In the genomic region with DNA sequence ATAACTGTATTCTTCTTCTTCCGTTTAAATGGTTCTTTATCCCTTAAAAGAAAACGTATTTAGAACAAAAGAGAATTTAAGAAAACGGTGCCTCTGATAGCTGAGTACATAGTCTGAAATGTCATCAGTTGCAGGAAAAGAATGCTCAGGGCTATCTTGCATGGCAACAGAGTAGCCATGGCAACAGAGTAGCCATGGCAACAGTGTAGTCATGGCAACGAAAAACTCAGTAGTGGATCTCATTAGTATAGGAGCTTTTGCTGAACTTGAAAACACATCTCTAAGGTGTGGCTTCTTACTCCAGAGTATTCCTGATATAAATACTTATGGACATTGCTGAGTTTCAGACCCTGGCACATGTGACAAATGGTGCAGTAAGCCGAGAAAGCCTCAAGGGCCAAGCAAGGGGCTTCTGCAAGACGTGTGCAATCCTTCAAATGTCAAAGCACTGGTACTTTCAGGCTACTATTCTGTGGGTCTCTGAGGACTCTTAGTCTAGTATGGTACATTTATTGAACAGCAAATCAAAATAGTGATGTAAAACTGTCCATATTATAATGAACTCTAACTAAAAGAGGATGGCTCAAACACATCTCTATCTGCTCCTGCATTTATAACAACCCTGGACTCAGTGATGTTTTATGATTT, we compare ENCODE assay signal across 7 mouse cellular contexts.
DNase-seq lines count a peak whose midpoint lies in the region; ATAC-seq lines count a peak whose summit lies in the region.

No protein-coding gene starts in this region.

- no peak overlapping the region for H3K4me3 ChIP-seq in hindbrain, embryonic 14.5 days (replicated peaks; ENCODE audit: low read length)

- H3K27ac ChIP-seq in hindbrain, embryonic 14.5 days, result peak overlapping the region; percentile 82

- no peak overlapping the region for H3K4me2 ChIP-seq in hindbrain, embryonic 14.5 days (replicated peaks)

- peak; percentile 84 for ATAC-seq in hindbrain, embryonic 14.5 days (ENCODE audit: low FRiP score)

- 18% methylated on average over 6 of the region's 6 CpGs for whole genome bisulfite sequencing in hindbrain, embryonic 14.5 days

- H3K36me3 ChIP-seq in hindbrain, embryonic 14.5 days (replicated peaks; ENCODE audit: control insufficient read depth, insufficient read depth), result no peaks in the 10 kb centered on the region

- no peak overlapping the region for H3K9ac ChIP-seq in hindbrain, embryonic 14.5 days

- H3K27me3 ChIP-seq in hindbrain, embryonic 14.5 days (ENCODE audit: control insufficient read depth, insufficient read depth, low read length), result no peaks in the 10 kb centered on the region

- H3K9me3 ChIP-seq in hindbrain, embryonic 14.5 days (ENCODE audit: control insufficient read depth, low read length), result no peaks in the 10 kb centered on the region

- H3K4me1 ChIP-seq in hindbrain, embryonic 14.5 days (replicated peaks; ENCODE audit: control insufficient read depth, insufficient read depth, low read length), result peaks cover 32% of the 10 kb centered on the region

- DNase-seq in ZHBTc4 (ENCODE audit: low read depth, low spot score), result peak; percentile 28
- DNase-seq in embryo, embryonic 10 days (ENCODE audit: low spot score), result peak; percentile 92
- peak; percentile 98 for DNase-seq in hindbrain, embryonic 14.5 days (ENCODE audit: low spot score)
- peak; percentile 87 for DNase-seq in mesoderm, embryonic 11.5 days (ENCODE audit: low read depth, low spot score)
- peak; percentile 79 for DNase-seq in right cerebral cortex, postnatal 4 days
- no peak for DNase-seq in spleen, postnatal 4 days (ENCODE audit: low spot score in 2 of 2)
- no peak for DNase-seq in heart, adult 18-20 months

Comparison
In these comparisons a context has a peak if more than half of its experiments do, and no peak if none do; other contexts are left out.
1. DNase-seq: peak in ZHBTc4 (single experiment), embryo, embryonic 10 days (single experiment), hindbrain, embryonic 14.5 days (single experiment), mesoderm, embryonic 11.5 days (single experiment) and right cerebral cortex, postnatal 4 days (single experiment); none in spleen, postnatal 4 days (0 of 2) and heart, adult 18-20 months (0 of 2).